Mouse (Mus musculus) layer of hippocampus, adult 6 months (tissue): ENCODE data around the gene Kdm5a. TPM values are rescaled to one million over a fixed set of nuclear protein-coding genes. Genes with fewer than 3 reads are reported as not detected.

Experiments
- long read RNA-seq, 2 experiments: library from polyadenylated mRNA; unstranded; transcript quantifications; one replicate each; pipeline ENCODE4 v2.0.0; 2019 to 2020
- polyA plus RNA-seq: library from polyadenylated mRNA; unstranded; fragments of <200 nt; fragmentation: Nextera tagmentation; gene quantifications from 2 replicates; pipeline ENCODE4 v1.2.3, GENCODE M21; 2021

Gene Kdm5a
- 15.0 and 16.1 TPM in 2 replicates for polyA plus RNA-seq
- long read RNA-seq, experiment 1, partial matches to known transcripts = 51 of 62 reads
- long read RNA-seq, experiment 1, other reads (novel, unspliced or antisense) = 11 of 62 reads
- long read RNA-seq, experiment 2, partial matches to known transcripts = 95 of 133 reads
- long read RNA-seq, experiment 2, other reads (novel, unspliced or antisense) = 34 of 133 reads

GRCm38 (mm10) chr6:120363688-120364522, at the start of gene Kdm5a, which contains the start of gene Ccdc77:
Kdm5a (plus strand) TSS chr6:120364124.
Ccdc77 (minus strand) TSS chr6:120364374.

GRCm38 (mm10) chr6:120463086-120463871, 99.4 kb downstream of the Kdm5a start, which contains the start of gene Il17ra:
Il17ra (plus strand) TSS chr6:120463247.

GRCm38 (mm10) chr6:120493374-120494181, 129.7 kb downstream of the Kdm5a start, which contains the start of gene Tmem121b:
Tmem121b (minus strand) TSS chr6:120493807.

Other genes with a start within 250 kb of the Kdm5a start
- 0.24 TPM in 1 of 2 replicates, not detected in the other for gene D330020A13Rik, start 69.8 kb upstream of the Kdm5a start, polyA plus RNA-seq
- 0.31 and 0.39 TPM in 2 replicates for gene B4galnt3, start 69.6 kb upstream of the Kdm5a start, polyA plus RNA-seq
- gene Ccdc77, start 250 bp downstream of the Kdm5a start, polyA plus RNA-seq = 3.4 TPM in 2 replicates
- 5.0 and 6.0 TPM in 2 replicates for gene Il17ra, start 99.1 kb downstream of the Kdm5a start, polyA plus RNA-seq
- gene Tmem121b, start 129.7 kb downstream of the Kdm5a start, polyA plus RNA-seq = 2.6 and 3.3 TPM in 2 replicates
- 6.6 and 7.0 TPM in 2 replicates for gene Hdhd5, start 167.2 kb downstream of the Kdm5a start, polyA plus RNA-seq